Mouse (Mus musculus): ENCODE results near the gene Nsun4. TPM values are rescaled to one million over a fixed set of nuclear protein-coding genes. Genes with fewer than 3 reads are reported as not detected.

Nsun4 gene
- polyA plus RNA-seq, 1 experiment, result 9.3 TPM

GRCm38 (mm10) chr4:116063855-116064254 is 10.2 kb upstream of the Nsun4 start:
- TF ChIP-seq CTCF (IDR thresholded peaks at IDR 0.05; ENCODE audit: extremely low read depth, insufficient read depth, insufficient read length, insufficient replicate concordance) (no peak), POLR2A (IDR thresholded peaks at IDR 0.05; ENCODE audit: low read depth, low read length) (no peak)
- H3K27me3 ChIP-seq (ENCODE audit: control insufficient read depth, insufficient read depth, low read length), result no peaks in the 10 kb centered on the region
- no peaks in the 10 kb centered on the region for H3K4me1 ChIP-seq (ENCODE audit: control insufficient read depth, insufficient read depth, insufficient read length)
- H3K27ac ChIP-seq (ENCODE audit: insufficient read depth, low read length), result no peak overlapping the region
- 58% methylated on average over 1 of the region's 1 CpGs for WGBS
- no peak for DNase-seq (ENCODE audit: low read depth in 1 of 2, low spot score in 2 of 2)
- peaks cover 6% of the 10 kb centered on the region for H3K36me3 ChIP-seq (ENCODE audit: control insufficient read depth, insufficient read depth, low read length)
- no peak overlapping the region for H3K4me3 ChIP-seq (ENCODE audit: extremely low read depth, insufficient read depth, insufficient read length)

DNA sequence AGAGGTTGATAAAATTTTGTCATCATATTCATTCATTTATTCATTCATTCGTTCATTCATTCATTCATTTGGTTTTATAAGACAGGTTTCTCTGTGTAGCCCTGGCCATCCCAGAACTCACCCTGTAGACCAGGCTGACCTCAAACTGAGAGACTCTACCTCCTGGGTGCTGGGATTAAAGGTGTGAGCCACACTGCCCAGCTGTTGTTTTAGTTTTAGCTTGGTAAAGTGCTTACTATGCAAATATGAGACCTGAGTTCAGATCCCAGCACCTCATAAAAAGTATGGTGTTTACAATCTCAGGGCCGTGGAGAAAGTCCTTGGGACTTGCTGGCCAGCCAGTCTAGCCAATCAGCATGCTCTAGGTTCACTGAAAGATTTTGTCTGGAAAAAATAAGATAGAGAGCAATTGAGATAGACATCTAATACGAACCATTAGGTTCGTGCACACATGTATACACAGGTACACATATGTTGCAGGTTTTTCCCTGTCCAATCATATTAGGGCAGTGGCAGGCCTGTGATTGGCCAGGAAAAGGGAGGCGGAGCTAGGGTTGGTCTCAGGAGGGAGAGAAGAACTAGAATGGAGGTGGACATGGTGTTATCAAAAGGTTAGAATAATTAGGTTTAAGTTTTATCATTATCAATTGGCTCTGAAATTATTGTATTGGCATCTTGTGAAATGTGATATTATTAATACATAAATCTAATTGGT is 5.5 kb upstream of the Nsun4 start:
- no peaks in the 10 kb centered on the region for H3K36me3 ChIP-seq (ENCODE audit: control insufficient read depth, insufficient read depth, low read length)
- no peak for DNase-seq (ENCODE audit: low read depth in 1 of 2, low spot score in 2 of 2)
- H3K4me3 ChIP-seq (ENCODE audit: extremely low read depth, insufficient read depth, insufficient read length), result no peak overlapping the region
- TF ChIP-seq POLR2A (IDR thresholded peaks at IDR 0.05; ENCODE audit: low read depth, low read length) (no peak), CTCF (IDR thresholded peaks at IDR 0.05; ENCODE audit: extremely low read depth, insufficient read depth, insufficient read length, insufficient replicate concordance) (no peak)
- no peaks in the 10 kb centered on the region for H3K27me3 ChIP-seq (ENCODE audit: control insufficient read depth, insufficient read depth, low read length)
- 0 out of 2 replicates have a peak, but pooled peaks cover 2% of the 10 kb centered on the region for H3K4me1 ChIP-seq (ENCODE audit: control insufficient read depth, insufficient read depth, insufficient read length)
- 81% methylated on average over 5 of the region's 5 CpGs for WGBS
- no peak overlapping the region for H3K27ac ChIP-seq (ENCODE audit: insufficient read depth, low read length)

DNA sequence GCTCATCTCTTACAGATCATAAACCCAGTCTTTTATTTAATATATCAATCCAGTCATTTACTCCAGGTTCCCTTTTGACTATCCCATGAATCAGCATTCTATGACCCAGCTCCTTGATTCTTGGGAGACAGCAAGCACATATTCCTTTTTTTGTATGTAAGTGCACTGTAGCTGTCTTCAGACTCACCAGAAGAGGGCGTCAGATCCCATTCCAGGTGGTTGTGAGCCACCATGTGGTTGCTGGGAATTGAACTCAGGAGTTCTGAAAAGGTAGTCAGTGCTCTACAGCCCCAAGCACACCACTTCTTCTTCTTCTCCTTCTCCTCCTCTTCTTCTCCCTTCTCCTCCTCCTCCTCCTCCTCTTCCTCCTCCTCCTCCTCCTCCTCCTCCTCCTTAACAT is 3.9 kb upstream of the Nsun4 start:
- H3K27ac ChIP-seq (ENCODE audit: insufficient read depth, low read length), result no peak overlapping the region
- H3K4me3 ChIP-seq (ENCODE audit: extremely low read depth, insufficient read depth, insufficient read length), result no peak overlapping the region
- no peaks in the 10 kb centered on the region for H3K27me3 ChIP-seq (ENCODE audit: control insufficient read depth, insufficient read depth, low read length)
- peaks cover 5% of the 10 kb centered on the region; the same call in 1 of the 2 replicates for H3K4me1 ChIP-seq (ENCODE audit: control insufficient read depth, insufficient read depth, insufficient read length)
- TF ChIP-seq POLR2A (IDR thresholded peaks at IDR 0.05; ENCODE audit: low read depth, low read length) (no peak), CTCF (IDR thresholded peaks at IDR 0.05; ENCODE audit: extremely low read depth, insufficient read depth, insufficient read length, insufficient replicate concordance) (no peak)
- no peaks in the 10 kb centered on the region for H3K36me3 ChIP-seq (ENCODE audit: control insufficient read depth, insufficient read depth, low read length)
- WGBS, result 17% methylated on average over 1 of the region's 1 CpGs
- DNase-seq (ENCODE audit: low read depth in 1 of 2, low spot score in 2 of 2), result no peak

DNA sequence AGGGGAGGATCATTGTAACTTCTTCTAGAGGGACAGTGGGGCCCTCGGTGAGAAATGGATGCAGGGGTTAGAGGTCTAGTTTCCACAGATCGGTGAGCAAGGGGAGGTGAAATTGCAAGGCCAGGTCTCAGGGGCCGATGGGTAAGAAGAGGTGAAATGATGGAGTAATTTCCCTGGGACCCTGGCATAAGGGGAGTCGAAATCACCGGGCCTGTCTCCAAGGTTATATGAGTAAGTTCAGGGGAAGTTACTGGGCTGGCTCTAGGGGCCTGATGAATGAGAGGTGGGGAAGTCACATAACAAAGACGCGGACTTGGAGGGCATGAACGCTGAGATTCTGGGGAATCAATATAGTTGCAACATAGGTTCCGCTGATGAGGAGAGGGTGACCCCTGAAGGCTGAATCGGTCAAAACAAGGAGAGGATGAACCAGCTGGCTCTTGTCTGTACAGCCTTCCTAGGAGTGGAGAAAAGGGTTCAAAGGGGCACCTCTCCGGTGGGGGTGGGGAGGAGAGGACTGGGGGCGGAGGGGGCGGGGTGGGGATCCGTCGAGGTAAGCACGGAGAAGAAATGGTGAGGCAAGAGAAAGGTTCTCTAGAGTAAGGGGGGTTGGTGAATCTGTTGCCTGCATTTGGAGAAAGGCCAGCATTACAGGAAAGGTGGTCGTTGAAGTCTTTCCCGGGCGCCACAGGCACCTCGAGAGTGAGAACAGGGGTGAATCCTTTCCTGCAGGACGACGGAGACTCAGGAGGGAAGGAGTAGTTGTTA is 966 bp downstream of the Nsun4 start:
- peak in 1 of 2 experiments; percentile 51 for DNase-seq (ENCODE audit: low read depth in 1 of 2, low spot score in 2 of 2)
- whole genome bisulfite sequencing, result 10% methylated on average over 22 of the region's 22 CpGs
- Histone ChIP-seq H3K27ac (ENCODE audit: insufficient read depth, low read length) (peak overlapping the region; percentile 93), H3K27me3 (ENCODE audit: control insufficient read depth, insufficient read depth, low read length) (no peaks in the 10 kb centered on the region), H3K4me3 (ENCODE audit: extremely low read depth, insufficient read depth, insufficient read length) (peak overlapping the region; percentile 81), H3K4me1 (ENCODE audit: control insufficient read depth, insufficient read depth, insufficient read length) (peaks cover 8% of the 10 kb centered on the region; the same call in 1 of the 2 replicates), H3K36me3 (ENCODE audit: control insufficient read depth, insufficient read depth, low read length) (peaks cover 5% of the 10 kb centered on the region)
- TF ChIP-seq CTCF (IDR thresholded peaks at IDR 0.05; ENCODE audit: extremely low read depth, insufficient read depth, insufficient read length, insufficient replicate concordance) (peak; percentile 21; the same call in 1 of the 2 replicates), POLR2A (IDR thresholded peaks at IDR 0.05; ENCODE audit: low read depth, low read length) (no peak)

DNA sequence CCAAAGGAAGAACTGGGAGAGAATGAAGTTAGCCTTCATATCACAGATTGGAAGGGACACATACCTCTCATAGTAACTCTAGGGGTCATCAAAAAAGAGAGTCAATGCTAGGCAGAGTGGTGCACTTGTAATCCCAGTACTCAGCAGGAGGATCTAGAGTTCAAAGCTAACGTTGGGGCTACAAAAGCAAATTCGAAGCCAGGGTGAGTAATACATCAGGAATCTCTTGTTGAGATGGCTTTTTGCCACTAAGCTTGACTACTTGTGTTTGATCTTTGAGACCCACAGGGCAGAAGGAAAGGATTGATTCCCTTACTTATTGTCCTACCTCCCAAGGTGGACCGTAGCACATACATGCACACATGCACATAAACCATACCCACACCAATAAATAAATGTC is 4.5 kb downstream of the Nsun4 start:
- H3K27ac ChIP-seq (ENCODE audit: insufficient read depth, low read length), result no peak overlapping the region
- no peaks in the 10 kb centered on the region for H3K27me3 ChIP-seq (ENCODE audit: control insufficient read depth, insufficient read depth, low read length)
- H3K36me3 ChIP-seq (ENCODE audit: control insufficient read depth, insufficient read depth, low read length), result peaks cover 8% of the 10 kb centered on the region
- H3K4me1 ChIP-seq (ENCODE audit: control insufficient read depth, insufficient read depth, insufficient read length), result peaks cover 7% of the 10 kb centered on the region; the same call in 1 of the 2 replicates
- WGBS, result 86% methylated on average over 3 of the region's 3 CpGs
- TF ChIP-seq POLR2A (IDR thresholded peaks at IDR 0.05; ENCODE audit: low read depth, low read length) (no peak), CTCF (IDR thresholded peaks at IDR 0.05; ENCODE audit: extremely low read depth, insufficient read depth, insufficient read length, insufficient replicate concordance) (no peak)
- H3K4me3 ChIP-seq (ENCODE audit: extremely low read depth, insufficient read depth, insufficient read length), result no peak overlapping the region
- DNase-seq (ENCODE audit: low read depth in 1 of 2, low spot score in 2 of 2), result no peak

- H3K36me3 ChIP-seq (ENCODE audit: control insufficient read depth, insufficient read depth, low read length), result peaks cover 8% of the 10 kb centered on the region
- DNase-seq (ENCODE audit: low read depth in 1 of 2, low spot score in 2 of 2), result no peak
- H3K27ac ChIP-seq (ENCODE audit: insufficient read depth, low read length), result no peak overlapping the region
- H3K4me1 ChIP-seq (ENCODE audit: control insufficient read depth, insufficient read depth, insufficient read length), result peaks cover 7% of the 10 kb centered on the region; the same call in 1 of the 2 replicates
- no peak for TF ChIP-seq CTCF (IDR thresholded peaks at IDR 0.05; ENCODE audit: extremely low read depth, insufficient read depth, insufficient read length, insufficient replicate concordance)
- no peak for TF ChIP-seq POLR2A (IDR thresholded peaks at IDR 0.05; ENCODE audit: low read depth, low read length)
- no peaks in the 10 kb centered on the region for H3K27me3 ChIP-seq (ENCODE audit: control insufficient read depth, insufficient read depth, low read length)
- WGBS, result 88% methylated on average over 7 of the region's 7 CpGs
- no peak overlapping the region for H3K4me3 ChIP-seq (ENCODE audit: extremely low read depth, insufficient read depth, insufficient read length)
These were observed 5.4 kb downstream of the Nsun4 start for GRCm38 (mm10) chr4:116048130-116048920.

Measured in spleen, adult 2 months (tissue).